Comparison of ENCODE assay signal across 12 mouse cellular contexts in the genomic region with DNA sequence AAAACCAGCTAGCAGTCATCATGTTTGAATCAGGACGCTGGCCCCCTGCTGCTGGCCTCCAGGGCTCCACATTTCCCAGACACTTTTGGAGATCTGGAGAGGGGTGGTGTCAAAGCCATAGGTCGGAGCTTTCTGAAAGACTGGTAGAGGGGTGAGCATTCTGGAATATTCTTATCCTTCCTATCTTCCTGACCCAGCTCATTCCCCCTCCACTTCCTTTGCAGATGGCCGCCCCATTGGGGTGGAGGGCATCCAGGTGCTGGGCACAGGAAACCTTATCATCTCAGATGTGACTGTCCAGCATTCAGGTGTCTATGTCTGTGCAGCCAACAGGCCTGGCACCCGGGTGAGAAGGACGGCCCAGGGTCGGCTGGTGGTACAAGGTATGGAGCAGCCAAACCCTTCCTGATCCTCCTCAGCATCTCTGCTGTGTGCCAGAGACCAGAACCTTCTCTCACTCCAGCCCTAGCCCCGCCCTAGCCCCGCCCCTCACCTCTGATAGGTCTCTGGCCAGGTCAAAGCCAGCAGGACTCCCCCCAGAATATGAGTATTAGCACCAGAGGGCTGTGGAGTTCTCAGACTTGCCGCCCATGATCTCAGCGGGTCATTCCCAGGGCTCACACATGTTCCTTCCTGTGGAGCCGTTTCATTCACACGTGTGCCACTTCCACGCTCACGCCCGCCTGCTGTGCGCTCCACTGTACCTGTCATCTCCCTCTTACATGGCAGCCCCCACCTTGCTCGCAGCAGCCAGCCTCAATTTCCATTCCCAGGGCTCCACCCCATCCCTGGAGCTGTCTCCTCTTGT. TPM values are rescaled to one million over a fixed set of nuclear protein-coding genes. Genes with fewer than 3 reads are reported as not detected.
DNase-seq lines count a peak whose midpoint lies in the region; ATAC-seq lines count a peak whose summit lies in the region.
"Had no signal": no experiment of that assay in that cellular context is flagged by ENCODE, and none has a peak within 500 bp of the region (broad histone marks: within the 10 kb centered on the region; RNA-seq: fewer than 3 reads in every experiment).

No protein-coding gene starts in this region.

- no peak overlapping the region for H3K4me2 ChIP-seq in forebrain, embryonic 11.5 days (ENCODE audit: low read depth, low read length, severe bottlenecking)
- peak overlapping the region; percentile 23; the same call in 1 of the 2 replicates for H3K4me2 ChIP-seq in stomach, embryonic 15.5 days

- H3K4me1 ChIP-seq in forebrain, embryonic 11.5 days (replicated peaks; ENCODE audit: control insufficient read depth, insufficient read depth, low read length): peaks cover 63% of the 10 kb centered on the region
- peaks cover 36% of the 10 kb centered on the region for H3K4me1 ChIP-seq in stomach, embryonic 15.5 days

- H3K9me3 ChIP-seq in forebrain, embryonic 11.5 days (ENCODE audit: control insufficient read depth, low read length): no peaks in the 10 kb centered on the region
- no peaks in the 10 kb centered on the region for H3K9me3 ChIP-seq in stomach, embryonic 15.5 days

- peak overlapping the region; percentile 98 for H3K27ac ChIP-seq in forebrain, embryonic 11.5 days (ENCODE audit: low read depth, low read length)
- H3K27ac ChIP-seq in stomach, embryonic 15.5 days: no peak overlapping the region

- H3K27me3 ChIP-seq in forebrain, embryonic 11.5 days (ENCODE audit: control insufficient read depth, insufficient read depth, low read length): no peaks in the 10 kb centered on the region
- no peaks in the 10 kb centered on the region; the same call in 1 of the 2 replicates for H3K27me3 ChIP-seq in stomach, embryonic 15.5 days (replicated peaks)

- H3K36me3 ChIP-seq in forebrain, embryonic 11.5 days (ENCODE audit: control insufficient read depth, insufficient read depth, low read length): peaks cover 9% of the 10 kb centered on the region; the same call in 1 of the 2 replicates
- H3K36me3 ChIP-seq in stomach, embryonic 15.5 days: no peaks in the 10 kb centered on the region

- DNase-seq in kidney, postnatal 4 days: peak; percentile 41 to 47
- no peak for DNase-seq in kidney, adult 9 months
- no peak for DNase-seq in forebrain, embryonic 11.5 days (ENCODE audit: low spot score)
- DNase-seq in liver: peak; percentile 57
- no peak for DNase-seq in lung, postnatal 14 days
- no peak for DNase-seq in left cerebral cortex, adult 11 months (ENCODE audit: low spot score)
- DNase-seq in Muller cell, postnatal 12 days (ENCODE audit: inconsistent ontology term): no peak
- DNase-seq: cerebellum, postnatal 14 days; kidney, adult 11 months; lung, postnatal 10 days had no signal

- no peak overlapping the region; the same call in 1 of the 2 replicates for H3K9ac ChIP-seq in forebrain, embryonic 11.5 days (ENCODE audit: low read length)
- no peak overlapping the region for H3K9ac ChIP-seq in stomach, embryonic 15.5 days

- ATAC-seq in forebrain, embryonic 11.5 days (replicated peaks; ENCODE audit: low FRiP score): no peak
- ATAC-seq in stomach, embryonic 15.5 days (ENCODE audit: insufficient read depth, low FRiP score, low read depth): no peak
- ATAC-seq: Patski had no signal

- no peak overlapping the region for H3K4me3 ChIP-seq in forebrain, embryonic 11.5 days (ENCODE audit: low read depth, low read length)
- H3K4me3 ChIP-seq in stomach, embryonic 15.5 days (replicated peaks): no peak overlapping the region

- WGBS in forebrain, embryonic 11.5 days: 30% methylated on average over 17 of the region's 17 CpGs
- 27% methylated on average over 17 of the region's 17 CpGs for WGBS in stomach, embryonic 15.5 days

RNA-seq across cellular contexts. Expression of a gene that starts 15.1 kb away (rescaled TPM):
- polyA plus RNA-seq in forebrain, embryonic 11.5 days (2014; fragmentation: Nextera tagmentation; extraction: Ambion mirVana): 5.4 and 6.6 TPM in 2 replicates
- polyA plus RNA-seq in stomach, embryonic 15.5 days (2015; fragmentation: Nextera tagmentation; extraction: Ambion mirVana): 8.5 and 9.1 TPM in 2 replicates

RNA-seq across cellular contexts. Expression of a gene that starts 39.0 kb away (rescaled TPM):
- 81.2 and 83.8 TPM in 2 replicates for polyA plus RNA-seq in forebrain, embryonic 11.5 days (2014; fragmentation: Nextera tagmentation; extraction: Ambion mirVana)
- 1.5 TPM in 2 replicates for polyA plus RNA-seq in stomach, embryonic 15.5 days (2015; fragmentation: Nextera tagmentation; extraction: Ambion mirVana)
- polyA plus RNA-seq: Patski had no signal

Comparison
In these comparisons a context has a peak if more than half of its experiments do, and no peak if none do; other contexts are left out.
1. DNase-seq: peak in kidney, postnatal 4 days (2 of 2) and liver (single experiment); none in kidney, adult 9 months (single experiment), forebrain, embryonic 11.5 days (single experiment), lung, postnatal 14 days (single experiment), left cerebral cortex, adult 11 months (single experiment) and Muller cell, postnatal 12 days (single experiment).
2. RNA of a gene that starts 39.0 kb away (polyA plus RNA-seq): 81.2 to 83.8 TPM in forebrain, embryonic 11.5 days; 1.5 TPM in stomach, embryonic 15.5 days; every median in the first group is over 10 times any median in the second.